Mouse (Mus musculus): ENCODE results near the gene Usp3.

DNA sequence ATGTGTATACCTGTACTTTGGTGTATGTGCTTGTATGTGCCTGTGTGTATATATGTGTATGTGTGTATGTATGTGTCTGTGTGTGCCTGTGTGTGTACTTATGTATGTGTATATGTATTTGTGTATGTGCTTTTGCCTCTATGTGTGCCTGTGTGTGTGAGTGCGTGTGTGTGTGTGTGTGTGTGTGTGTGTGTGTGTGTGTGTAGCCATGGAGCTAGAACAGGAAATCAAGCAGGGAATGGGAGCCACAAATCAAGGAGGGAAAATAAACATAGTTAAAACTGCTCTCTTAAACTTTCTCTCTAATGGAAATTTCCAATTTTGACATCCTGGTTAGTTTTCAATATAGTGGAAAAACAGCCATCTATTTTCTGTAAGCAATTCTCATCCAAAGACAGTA is 27.1 kb upstream of the Usp3 start:
- TF ChIP-seq POLR2A (IDR thresholded peaks at IDR 0.05; ENCODE audit: control insufficient read depth, low read depth, low read length) = no peak
- no peak for TF ChIP-seq CTCF (IDR thresholded peaks at IDR 0.05; ENCODE audit: control insufficient read depth, insufficient read depth, insufficient replicate concordance, low read depth, low read length)
